Mouse (Mus musculus): ENCODE results near the gene Homer1. TPM values are rescaled to one million over a fixed set of nuclear protein-coding genes. Genes with fewer than 3 reads are reported as not detected.

The Homer1 gene
- polyA plus RNA-seq, 1 experiment from 2014 or later, result 2.2 TPM

DNA sequence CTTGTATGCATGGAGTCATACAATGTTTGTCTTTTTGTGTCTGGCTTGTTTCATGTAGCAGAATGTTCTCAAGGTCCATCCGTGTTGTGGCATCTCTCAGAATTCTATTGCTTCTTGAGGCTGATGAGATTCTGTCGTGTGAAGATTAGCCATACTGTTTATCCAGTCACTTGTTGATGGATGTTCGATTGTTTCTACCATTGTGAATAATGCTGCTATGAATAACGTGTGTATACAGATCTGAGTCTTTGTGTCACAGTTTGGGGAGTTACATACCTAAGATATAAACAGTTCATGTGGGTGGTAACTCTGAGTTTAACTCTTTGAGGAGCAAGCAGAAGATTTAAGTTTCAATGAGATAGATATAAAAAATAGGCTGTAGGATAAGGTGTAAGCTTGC, 110.9 kb downstream of the Homer1 start:
- H3K27me3 ChIP-seq (ENCODE audit: control insufficient read depth, insufficient read depth, low read length), result no peaks in the 10 kb centered on the region
- no peak overlapping the region for H3K9ac ChIP-seq (ENCODE audit: low read length)
- no peak for TF ChIP-seq EP300 (optimal IDR thresholded peaks at IDR 0.05)
- TF ChIP-seq CTCF (IDR thresholded peaks at IDR 0.05; ENCODE audit: low read depth), result no peak
- no peak overlapping the region for H3K4me3 ChIP-seq (ENCODE audit: low read depth, low read length)
- no peaks in the 10 kb centered on the region for H3K9me3 ChIP-seq (ENCODE audit: control insufficient read depth, low read length)
- H3K36me3 ChIP-seq (ENCODE audit: control insufficient read depth, insufficient read depth, low read length), result no peaks in the 10 kb centered on the region
- 38% methylated on average over 4 of the region's 4 CpGs for WGBS
- no peak for ATAC-seq (ENCODE audit: low FRiP score, low TSS enrichment)
- no peaks in the 10 kb centered on the region for H3K4me1 ChIP-seq (replicated peaks; ENCODE audit: control insufficient read depth, insufficient read depth)
- no peak overlapping the region for H3K4me2 ChIP-seq (replicated peaks; ENCODE audit: low read depth)
- no peak for DNase-seq (ENCODE audit: low spot score)
- H3K27ac ChIP-seq (replicated peaks), result no peak overlapping the region

DNA sequence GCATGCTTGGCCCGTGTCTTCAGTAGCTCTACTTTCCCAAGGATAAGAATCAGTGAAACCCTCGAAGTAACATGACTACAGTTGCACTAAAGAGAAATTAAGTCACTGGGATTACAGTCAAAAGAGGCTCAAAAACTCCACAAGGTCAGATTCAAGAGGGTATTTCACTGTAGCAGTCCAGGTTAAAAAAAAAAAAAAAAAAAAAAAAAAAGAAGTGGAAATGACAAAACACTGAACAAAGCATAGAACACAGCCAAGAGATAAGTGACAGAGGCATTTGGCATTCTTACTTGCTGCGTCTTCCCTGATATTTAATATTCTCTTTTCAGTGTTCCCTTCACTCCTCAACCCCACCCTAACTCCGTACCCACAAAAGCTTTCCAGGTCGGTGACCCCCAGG, 115.6 kb downstream of the Homer1 start:
- Histone ChIP-seq H3K9me3 (ENCODE audit: control insufficient read depth, low read length) (no peaks in the 10 kb centered on the region), H3K4me1 (replicated peaks; ENCODE audit: control insufficient read depth, insufficient read depth) (no peaks in the 10 kb centered on the region), H3K4me2 (replicated peaks; ENCODE audit: low read depth) (no peak overlapping the region), H3K36me3 (ENCODE audit: control insufficient read depth, insufficient read depth, low read length) (no peaks in the 10 kb centered on the region), H3K4me3 (ENCODE audit: low read depth, low read length) (no peak overlapping the region), H3K9ac (ENCODE audit: low read length) (no peak overlapping the region), H3K27ac (replicated peaks) (no peak overlapping the region), H3K27me3 (ENCODE audit: control insufficient read depth, insufficient read depth, low read length) (no peaks in the 10 kb centered on the region)
- 92% methylated on average over 5 of the region's 5 CpGs for WGBS
- no peak for TF ChIP-seq EP300 (optimal IDR thresholded peaks at IDR 0.05)
- no peak for TF ChIP-seq CTCF (IDR thresholded peaks at IDR 0.05; ENCODE audit: low read depth)
- ATAC-seq (ENCODE audit: low FRiP score, low TSS enrichment), result no peak
- DNase-seq (ENCODE audit: low spot score), result no peak

DNA sequence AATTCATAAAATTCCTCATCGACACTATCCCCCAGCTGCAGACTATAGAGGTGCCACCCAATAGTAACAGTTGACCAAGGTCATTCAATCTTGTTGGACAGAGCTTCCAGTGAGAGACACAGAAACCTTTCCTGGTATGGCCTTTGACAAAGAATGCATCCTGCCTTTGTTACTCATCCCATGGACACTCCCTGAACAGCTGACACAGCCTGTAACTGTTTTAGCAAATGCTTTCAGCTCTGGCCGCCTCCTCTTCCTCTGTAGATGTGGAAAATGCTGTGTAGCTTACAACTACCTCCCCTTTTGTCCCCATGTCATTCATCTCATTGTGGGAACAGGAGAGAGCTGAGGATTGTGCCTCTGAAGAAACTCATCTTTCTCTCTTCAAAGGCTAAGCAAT, 118.9 kb downstream of the Homer1 start:
- Histone ChIP-seq H3K27ac (replicated peaks) (no peak overlapping the region), H3K4me2 (replicated peaks; ENCODE audit: low read depth) (no peak overlapping the region), H3K36me3 (ENCODE audit: control insufficient read depth, insufficient read depth, low read length) (no peaks in the 10 kb centered on the region), H3K4me3 (ENCODE audit: low read depth, low read length) (no peak overlapping the region), H3K4me1 (replicated peaks; ENCODE audit: control insufficient read depth, insufficient read depth) (no peaks in the 10 kb centered on the region), H3K9ac (ENCODE audit: low read length) (no peak overlapping the region), H3K9me3 (ENCODE audit: control insufficient read depth, low read length) (no peaks in the 10 kb centered on the region), H3K27me3 (ENCODE audit: control insufficient read depth, insufficient read depth, low read length) (no peaks in the 10 kb centered on the region)
- ATAC-seq (ENCODE audit: low FRiP score, low TSS enrichment) (no peak), DNase-seq (ENCODE audit: low spot score) (no peak)
- TF ChIP-seq EP300 (optimal IDR thresholded peaks at IDR 0.05), result no peak
- TF ChIP-seq CTCF (IDR thresholded peaks at IDR 0.05; ENCODE audit: low read depth), result no peak
- WGBS, result 84% methylated on average over 2 of the region's 2 CpGs

DNA sequence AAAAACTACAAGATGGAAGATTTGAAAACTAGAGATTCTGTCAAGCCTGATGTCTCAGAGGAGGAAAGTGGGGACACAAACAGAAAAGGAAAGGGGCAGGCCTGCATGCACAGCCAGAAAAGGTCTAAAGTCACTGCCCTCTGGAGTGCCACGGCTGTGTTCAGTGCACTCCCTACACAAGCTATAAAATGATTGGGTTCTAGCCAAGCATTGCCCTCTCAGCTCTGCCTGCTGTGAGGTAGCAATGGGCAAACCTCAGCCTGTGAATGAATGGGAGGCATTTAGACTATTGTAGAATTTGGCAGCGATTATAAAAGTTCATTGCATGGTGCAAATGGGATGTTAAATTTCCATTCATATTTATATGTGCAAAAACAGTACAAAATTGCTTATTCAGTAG, 120.3 kb downstream of the Homer1 start:
- DNase-seq (ENCODE audit: low spot score), result no peak
- H3K27ac ChIP-seq (replicated peaks), result no peak overlapping the region
- H3K36me3 ChIP-seq (ENCODE audit: control insufficient read depth, insufficient read depth, low read length), result no peaks in the 10 kb centered on the region
- TF ChIP-seq EP300 (optimal IDR thresholded peaks at IDR 0.05) (no peak), CTCF (IDR thresholded peaks at IDR 0.05; ENCODE audit: low read depth) (no peak)
- no peak overlapping the region for H3K4me2 ChIP-seq (replicated peaks; ENCODE audit: low read depth)
- no peak overlapping the region for H3K9ac ChIP-seq (ENCODE audit: low read length)
- 72% methylated on average over 2 of the region's 2 CpGs for WGBS
- no peaks in the 10 kb centered on the region for H3K9me3 ChIP-seq (ENCODE audit: control insufficient read depth, low read length)
- no peaks in the 10 kb centered on the region for H3K27me3 ChIP-seq (ENCODE audit: control insufficient read depth, insufficient read depth, low read length)
- no peak overlapping the region for H3K4me3 ChIP-seq (ENCODE audit: low read depth, low read length)
- no peaks in the 10 kb centered on the region for H3K4me1 ChIP-seq (replicated peaks; ENCODE audit: control insufficient read depth, insufficient read depth)
- ATAC-seq (ENCODE audit: low FRiP score, low TSS enrichment), result no peak

DNA sequence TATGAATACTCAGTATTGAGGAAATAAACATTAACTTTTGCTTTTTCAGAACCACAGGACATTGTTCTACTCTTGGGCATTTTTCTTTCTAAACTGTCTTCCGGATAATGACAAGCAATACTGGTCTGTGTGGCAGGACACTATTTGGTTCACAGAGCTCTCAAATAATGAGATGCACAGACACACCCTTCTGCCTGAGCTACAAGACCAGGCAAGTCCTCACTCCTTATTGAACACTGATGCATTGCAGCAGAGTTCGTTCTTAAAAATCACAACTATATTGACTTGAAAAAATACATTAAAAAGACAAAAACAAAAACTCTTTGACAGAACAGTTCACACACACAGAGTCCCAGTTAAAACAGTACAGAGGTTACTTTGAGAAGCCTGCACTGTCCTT, 123.8 kb downstream of the Homer1 start:
- TF ChIP-seq CTCF (IDR thresholded peaks at IDR 0.05; ENCODE audit: low read depth) (no peak), EP300 (optimal IDR thresholded peaks at IDR 0.05) (no peak)
- H3K9ac ChIP-seq (ENCODE audit: low read length), result no peak overlapping the region
- H3K27ac ChIP-seq (replicated peaks), result no peak overlapping the region; the same call in 1 of the 2 replicates
- no peaks in the 10 kb centered on the region for H3K4me1 ChIP-seq (replicated peaks; ENCODE audit: control insufficient read depth, insufficient read depth)
- no peaks in the 10 kb centered on the region for H3K27me3 ChIP-seq (ENCODE audit: control insufficient read depth, insufficient read depth, low read length)
- H3K9me3 ChIP-seq (ENCODE audit: control insufficient read depth, low read length), result no peaks in the 10 kb centered on the region
- no peak overlapping the region for H3K4me3 ChIP-seq (ENCODE audit: low read depth, low read length)
- DNase-seq (ENCODE audit: low spot score), result no peak
- H3K36me3 ChIP-seq (ENCODE audit: control insufficient read depth, insufficient read depth, low read length), result no peaks in the 10 kb centered on the region
- no peak overlapping the region for H3K4me2 ChIP-seq (replicated peaks; ENCODE audit: low read depth)
- no peak for ATAC-seq (ENCODE audit: low FRiP score, low TSS enrichment)
- WGBS, result 69% methylated on average over 2 of the region's 2 CpGs

DNA sequence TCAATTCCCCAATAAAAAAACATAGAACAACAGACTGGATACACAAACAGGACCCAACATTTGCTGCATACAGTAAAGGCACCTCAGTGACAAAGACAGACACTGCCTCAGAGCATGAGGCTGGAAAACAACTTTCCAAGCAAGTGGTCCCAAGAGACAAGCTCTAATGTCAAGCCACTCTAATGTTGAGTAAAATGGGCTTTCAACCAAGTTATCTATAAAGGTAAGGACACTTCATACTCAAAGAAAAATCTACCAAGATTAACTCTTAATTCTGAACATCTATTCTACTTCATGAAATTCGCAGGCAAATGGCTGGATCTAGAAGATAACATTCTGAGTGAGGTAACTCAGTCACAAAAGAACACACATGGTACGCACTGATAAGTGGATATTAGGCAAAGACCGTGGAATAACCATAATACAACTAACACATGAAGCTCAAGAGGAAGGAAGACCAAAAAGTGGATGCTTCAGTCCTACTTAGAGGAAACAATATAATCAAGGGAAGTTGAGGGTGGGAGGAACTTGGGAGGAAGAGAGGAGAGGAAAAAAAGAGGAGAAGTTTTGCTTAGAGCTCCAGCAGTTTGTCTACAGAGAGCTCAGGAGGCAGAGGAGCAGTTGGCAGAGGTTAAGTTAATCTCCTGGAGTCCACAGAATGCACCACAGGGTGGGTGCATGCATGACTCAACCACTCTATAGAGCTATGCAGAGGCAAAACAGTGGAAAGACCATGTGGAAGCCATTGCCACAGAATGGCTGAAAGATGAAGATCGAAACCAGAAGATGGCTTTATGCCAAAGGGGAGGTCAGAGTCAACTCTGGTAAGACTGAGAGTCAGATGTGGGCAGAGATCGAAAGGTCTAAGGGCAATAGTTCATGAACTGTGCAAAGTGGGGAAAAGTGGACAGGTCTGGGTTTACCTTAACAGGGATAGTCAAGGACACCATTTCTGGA, 128.8 kb downstream of the Homer1 start:
- no peaks in the 10 kb centered on the region for H3K4me1 ChIP-seq (replicated peaks; ENCODE audit: control insufficient read depth, insufficient read depth)
- 90% methylated on average over 5 of the region's 5 CpGs for WGBS
- no peak overlapping the region for H3K9ac ChIP-seq (ENCODE audit: low read length)
- H3K36me3 ChIP-seq (ENCODE audit: control insufficient read depth, insufficient read depth, low read length), result no peaks in the 10 kb centered on the region
- DNase-seq (ENCODE audit: low spot score), result no peak
- no peak overlapping the region for H3K4me2 ChIP-seq (replicated peaks; ENCODE audit: low read depth)
- no peaks in the 10 kb centered on the region for H3K27me3 ChIP-seq (ENCODE audit: control insufficient read depth, insufficient read depth, low read length)
- TF ChIP-seq CTCF (IDR thresholded peaks at IDR 0.05; ENCODE audit: low read depth), result no peak
- TF ChIP-seq EP300 (optimal IDR thresholded peaks at IDR 0.05), result no peak
- H3K27ac ChIP-seq (replicated peaks), result no peak overlapping the region
- no peak overlapping the region for H3K4me3 ChIP-seq (ENCODE audit: low read depth, low read length)
- ATAC-seq (ENCODE audit: low FRiP score, low TSS enrichment), result no peak
- H3K9me3 ChIP-seq (ENCODE audit: control insufficient read depth, low read length), result no peaks in the 10 kb centered on the region

All from stomach, postnatal 0 days (tissue).